Mouse (Mus musculus) hematopoietic stem cell, adult 5-6 weeks (primary cell): Measurements from ENCODE around the gene Ncstn. TPM values are rescaled to one million over a fixed set of nuclear protein-coding genes. Genes with fewer than 3 reads are reported as not detected.

Source experiments
- ATAC-seq, 2 experiments: fragments of 125-278 bp in 1 of 2; replicated peaks in 1 of 2; 2 replicates each; pipeline ENCODE4 v1.8.0; 2016 to 2017; ENCODE audit warnings: inconsistent platforms in 2 of 2, mild to moderate bottlenecking in 2 of 2, moderate number of reproducible peaks in 2 of 2, low read depth in 1 of 2, moderate TSS enrichment in 1 of 2; ENCODE audit not compliant: low FRiP score in 2 of 2, poor library complexity in 2 of 2, severe bottlenecking in 2 of 2, insufficient read depth in 1 of 2, low TSS enrichment in 1 of 2
- total RNA-seq: library from RNA; stranded (forward); fragments of 172-1452, 232-1000 nt; gene quantifications from 2 replicates; pipeline ENCODE4 v1.2.3, GENCODE M21; 2017

Ncstn gene
- total RNA-seq, 1 experiment from 2014 or later = 24.0 TPM

GRCm38 (mm10) chr1:172017517-172018070, 65.0 kb downstream of the Ncstn start:
- ATAC-seq = no peak

DNA sequence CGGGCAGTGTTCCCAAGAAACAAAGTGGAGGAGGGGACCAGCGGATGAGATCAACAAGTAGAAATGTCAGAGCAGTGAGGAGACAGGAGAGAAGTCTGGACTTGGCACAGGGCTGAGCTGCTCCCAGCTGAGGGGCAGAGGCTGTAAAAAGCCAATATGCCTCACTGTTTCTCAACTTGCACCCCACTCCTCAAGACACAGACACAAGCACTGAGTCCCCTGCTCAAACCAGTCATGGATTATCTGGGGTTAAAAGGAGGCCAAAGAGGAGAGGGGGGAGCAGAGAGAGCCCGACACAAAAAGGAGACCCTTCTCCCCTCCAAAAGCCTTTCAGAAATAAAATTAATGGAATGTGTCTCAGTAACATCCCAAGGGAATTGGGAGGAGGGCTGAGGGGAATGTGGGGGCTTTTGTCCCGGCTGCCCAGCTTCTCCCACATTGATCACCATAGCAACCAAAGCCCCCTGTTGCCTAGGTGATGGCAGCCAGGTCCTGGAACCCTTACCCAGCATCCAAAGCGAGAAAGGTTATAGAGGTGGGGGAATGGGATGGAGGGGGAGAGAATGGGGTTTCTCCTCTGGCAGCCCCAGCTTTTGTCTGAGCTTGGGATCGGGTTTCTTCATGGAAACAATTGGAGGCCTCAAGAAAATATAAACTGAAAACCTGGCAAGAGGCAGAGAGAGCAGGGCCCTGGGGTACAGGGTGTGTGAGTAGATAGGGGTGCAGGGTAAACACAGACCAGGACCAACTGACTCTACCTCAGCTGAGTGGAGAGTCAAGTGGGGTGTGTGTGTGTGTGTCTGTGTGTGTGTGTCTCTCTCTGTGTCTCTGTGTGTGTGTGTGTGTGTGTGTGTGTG, 65.7 kb downstream of the Ncstn start:
- ATAC-seq = no peak

- ATAC-seq = no peak
Measured at GRCm38 (mm10) chr1:172016031-172016430, 66.6 kb downstream of the Ncstn start.

Other genes with a start within 250 kb of the Ncstn start
- gene Cd84, start 243.1 kb downstream of the Ncstn start, total RNA-seq = 96.5 and 139 TPM in 2 replicates
- gene Gm10521, start 187.1 kb downstream of the Ncstn start, total RNA-seq = 5.0 and 5.2 TPM in 2 replicates
- gene Slamf6, start 165.3 kb downstream of the Ncstn start, total RNA-seq = 2.9 and 3.5 TPM in 2 replicates
- 5.2 TPM in 2 replicates for gene Vangl2, start 54.4 kb downstream of the Ncstn start, total RNA-seq
- gene Nhlh1, start 25.2 kb downstream of the Ncstn start, total RNA-seq = not detected in 2 replicates
- 126 and 139 TPM in 2 replicates for gene Copa, start 266 bp downstream of the Ncstn start, total RNA-seq
- gene Pex19, start 44.0 kb upstream of the Ncstn start, total RNA-seq = 44.6 and 52.9 TPM in 2 replicates
- 196 and 208 TPM in 2 replicates for gene Dcaf8, start 65.3 kb upstream of the Ncstn start, total RNA-seq
- 8.8 and 10.5 TPM in 2 replicates for gene Pea15a, start 124.0 kb upstream of the Ncstn start, total RNA-seq
- not detected in 2 replicates for gene Casq1, start 137.1 kb upstream of the Ncstn start, total RNA-seq
- not detected in 2 replicates for gene Atp1a4, start 175.6 kb upstream of the Ncstn start, total RNA-seq
- 21.8 and 25.9 TPM in 2 replicates for gene Igsf8, start 178.8 kb upstream of the Ncstn start, total RNA-seq
- not detected in 2 replicates for gene Atp1a2, start 215.3 kb upstream of the Ncstn start, total RNA-seq
- gene Kcnj9, start 246.5 kb upstream of the Ncstn start, total RNA-seq = not detected in 2 replicates